Mouse (Mus musculus) embryonic facial prominence, embryonic 10.5 days (tissue): ENCODE measurements at regions not wholly inside any gene's neighbourhood (a gene's known extent, or its start where the extent isn't known, plus 50 kb on each side); places are given as distances from the start of the nearest gene placed in this dataset.

ENCODE experiments used
- DNase-seq: peaks from one replicate; pipeline ENCODE4 v3.0.0-alpha.2; 2017; ENCODE audit warnings: low spot score
- H3K27ac ChIP-seq: fragments of 300-500 bp; sonication (generic); replicated peaks from 2 replicates; pipeline ENCODE4 v1.5.1; 2016; ENCODE audit warnings: mild to moderate bottlenecking
- H3K27me3 ChIP-seq: fragments of 300-500 bp; sonication (generic); replicated peaks from 2 replicates; pipeline ENCODE4 v1.6.1; 2016; ENCODE audit warnings: low read depth, mild to moderate bottlenecking; ENCODE audit not compliant: poor library complexity, severe bottlenecking
- H3K36me3 ChIP-seq: fragments of 300-500 bp; sonication (generic); replicated peaks from 2 replicates; pipeline ENCODE4 v1.6.1; 2016; ENCODE audit warnings: mild to moderate bottlenecking, moderate library complexity
- H3K4me1 ChIP-seq: fragments of 300-500 bp; sonication (generic); 2 replicates; pipeline ENCODE4 v1.6.1; 2016
- H3K4me3 ChIP-seq: fragments of 300-500 bp; sonication (generic); 2 replicates; pipeline ENCODE4 v1.5.1; 2016; ENCODE audit warnings: mild to moderate bottlenecking, moderate library complexity
- H3K9me3 ChIP-seq: fragments of 300-500 bp; sonication (generic); 2 replicates; pipeline ENCODE4 v1.6.1; 2016; ENCODE audit warnings: mild to moderate bottlenecking
- WGBS: fragments of 180-500 bp; shearing (Covaris S2); methylation state at CpG from one replicate; pipeline ENCODE4 v1.1.7; 2016; 5-methylcytosine and 5-hydroxymethylcytosine counted together

GRCm38 (mm10) chr11:90775752-90776151, 87.6 kb upstream of the Tom1l1 start:
- Histone ChIP-seq H3K4me3 (no peak overlapping the region), H3K9me3 (no peaks in the 10 kb centered on the region), H3K27me3 (no peaks in the 10 kb centered on the region), H3K27ac (no peak overlapping the region), H3K4me1 (no peaks in the 10 kb centered on the region), H3K36me3 (no peaks in the 10 kb centered on the region)
- WGBS, result 74% methylated on average over 1 of the region's 1 CpGs
- DNase-seq, result no peak

GRCm38 (mm10) chr11:90755981-90756380, 67.8 kb upstream of the Tom1l1 start:
- H3K4me1 ChIP-seq, result no peaks in the 10 kb centered on the region
- no peaks in the 10 kb centered on the region for H3K9me3 ChIP-seq
- H3K4me3 ChIP-seq, result no peak overlapping the region
- DNase-seq, result no peak
- H3K27me3 ChIP-seq, result no peaks in the 10 kb centered on the region
- H3K36me3 ChIP-seq, result no peaks in the 10 kb centered on the region
- WGBS, result 86% methylated on average over 2 of the region's 2 CpGs
- no peak overlapping the region for H3K27ac ChIP-seq

GRCm38 (mm10) chr11:90748448-90748847, 60.3 kb upstream of the Tom1l1 start:
- no peaks in the 10 kb centered on the region for H3K4me1 ChIP-seq
- WGBS, result 61% methylated on average over 3 of the region's 3 CpGs
- H3K9me3 ChIP-seq, result no peaks in the 10 kb centered on the region
- no peak overlapping the region for H3K4me3 ChIP-seq
- H3K27me3 ChIP-seq, result no peaks in the 10 kb centered on the region
- DNase-seq, result no peak
- H3K36me3 ChIP-seq, result no peaks in the 10 kb centered on the region
- H3K27ac ChIP-seq, result no peak overlapping the region

GRCm38 (mm10) chr11:90741952-90742617, 53.9 kb upstream of the Tom1l1 start:
- no peak overlapping the region for H3K27ac ChIP-seq
- H3K9me3 ChIP-seq, result no peaks in the 10 kb centered on the region
- no peaks in the 10 kb centered on the region for H3K27me3 ChIP-seq
- 61% methylated on average over 10 of the region's 10 CpGs for WGBS
- H3K4me3 ChIP-seq, result no peak overlapping the region
- DNase-seq, result no peak
- H3K4me1 ChIP-seq, result 0 out of 2 replicates have a peak, but pooled peaks cover 4% of the 10 kb centered on the region
- no peaks in the 10 kb centered on the region for H3K36me3 ChIP-seq

- H3K27me3 ChIP-seq, result no peaks in the 10 kb centered on the region
- H3K36me3 ChIP-seq, result no peaks in the 10 kb centered on the region
These were observed 51.3 kb upstream of the Tom1l1 start for GRCm38 (mm10) chr11:90739501-90739900.

GRCm38 (mm10) chr11:90738741-90739140, 50.6 kb upstream of the Tom1l1 start:
- Histone ChIP-seq H3K27ac (no peak overlapping the region), H3K27me3 (no peaks in the 10 kb centered on the region), H3K4me3 (no peak overlapping the region), H3K4me1 (0 out of 2 replicates have a peak, but pooled peaks cover 4% of the 10 kb centered on the region), H3K36me3 (no peaks in the 10 kb centered on the region), H3K9me3 (no peaks in the 10 kb centered on the region)
- 67% methylated on average over 2 of the region's 2 CpGs for WGBS
- no peak for DNase-seq

More at GRCm38 (mm10) chr11:90739501-90739900, 51.3 kb upstream of the Tom1l1 start:
- DNase-seq, result no peak
- Histone ChIP-seq H3K4me3 (no peak overlapping the region), H3K9me3 (no peaks in the 10 kb centered on the region), H3K4me1 (0 out of 2 replicates have a peak, but pooled peaks cover 4% of the 10 kb centered on the region), H3K27ac (no peak overlapping the region)
- WGBS, result 84% methylated on average over 3 of the region's 3 CpGs
